Mouse (Mus musculus): ENCODE data around the gene Parg. TPM values are rescaled to one million over a fixed set of nuclear protein-coding genes. Genes with fewer than 3 reads are reported as not detected.
A peak's percentile ranks its signal among the peaks of the same experiment; 100 is the strongest.
"Not testable (repeated sequence)": the region's sequence is repeated elsewhere in the genome, so short reads cannot be mapped to it uniquely, and the experiment has no call there.

The Parg gene
- polyA plus RNA-seq, 1 experiment from 2014 or later: 33.2 TPM

DNA sequence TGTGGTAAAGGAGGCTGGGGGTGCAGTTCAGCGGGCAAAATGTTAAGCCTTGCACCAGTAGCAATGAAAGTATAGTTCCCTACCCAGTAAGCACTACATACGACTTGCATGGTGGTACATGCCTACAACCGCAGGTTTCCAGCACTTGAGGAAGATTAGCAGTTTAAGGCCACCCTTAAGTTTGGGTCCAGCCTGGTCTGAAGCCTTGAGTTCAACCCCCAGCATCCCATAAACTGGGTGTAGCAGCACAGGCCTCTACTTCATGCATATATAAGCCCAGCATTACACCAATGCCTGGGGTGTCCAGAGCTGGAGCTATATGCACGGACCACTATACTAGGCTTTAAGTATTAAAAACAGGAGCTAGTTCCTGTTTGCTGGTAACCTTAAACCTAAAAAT, 17.9 kb upstream of the Parg start:
- Histone ChIP-seq H3K4me3 (no peak overlapping the region), H3K9me3 (no peaks in the 10 kb centered on the region), H3K36me3 (peaks cover 83% of the 10 kb centered on the region), H3K27ac (replicated peaks) (no peak overlapping the region), H3K4me2 (no peak overlapping the region), H3K27me3 (no peaks in the 10 kb centered on the region), H3K9ac (no peak overlapping the region), H3K4me1 (replicated peaks) (no peaks in the 10 kb centered on the region)
- ATAC-seq (ENCODE audit: low read depth): no peak
- 95% methylated on average over 4 of the region's 4 CpGs for WGBS

DNA sequence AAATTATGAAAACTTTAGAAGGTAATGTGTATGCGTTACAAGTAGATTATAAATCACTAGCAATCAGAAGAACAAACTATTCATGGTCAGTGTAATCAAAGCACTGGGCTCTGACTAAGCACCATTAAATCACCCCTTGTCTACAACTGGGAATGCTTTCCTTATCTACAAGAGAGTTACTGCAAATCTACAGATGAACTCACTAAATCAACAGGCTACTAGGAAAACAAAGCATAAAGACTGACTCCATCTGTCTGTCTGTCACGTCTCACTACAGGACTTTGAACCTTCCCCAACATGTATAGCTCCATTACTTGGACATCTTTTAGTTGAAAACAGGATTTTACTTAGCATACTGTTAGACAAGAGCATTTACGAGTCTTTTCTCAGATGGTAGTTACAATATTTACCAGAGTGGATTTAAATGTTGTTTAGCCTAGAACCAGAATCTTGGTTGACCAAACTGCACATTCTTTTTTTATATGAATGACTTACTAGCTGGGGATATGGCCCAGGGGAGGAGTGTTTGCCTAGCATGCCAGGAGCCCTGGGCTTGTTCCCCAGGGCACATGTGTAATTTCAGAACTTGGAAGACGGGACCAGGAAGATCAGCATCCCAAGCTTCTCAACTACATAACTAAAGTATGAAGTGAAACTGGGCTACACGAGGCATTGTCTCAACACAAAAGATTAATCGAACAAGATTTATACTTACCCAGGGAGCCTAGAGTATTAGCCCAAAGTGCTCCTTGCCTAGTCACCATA, 10.9 kb upstream of the Parg start:
- Histone ChIP-seq H3K36me3 (peaks cover 59% of the 10 kb centered on the region), H3K4me3 (no peak overlapping the region), H3K27ac (replicated peaks) (no peak overlapping the region), H3K9me3 (no peaks in the 10 kb centered on the region), H3K9ac (no peak overlapping the region), H3K4me2 (no peak overlapping the region), H3K27me3 (no peaks in the 10 kb centered on the region), H3K4me1 (replicated peaks) (no peaks in the 10 kb centered on the region)
- no peak for ATAC-seq (ENCODE audit: low read depth)
- WGBS: 91% methylated on average over 6 of the region's 6 CpGs

DNA sequence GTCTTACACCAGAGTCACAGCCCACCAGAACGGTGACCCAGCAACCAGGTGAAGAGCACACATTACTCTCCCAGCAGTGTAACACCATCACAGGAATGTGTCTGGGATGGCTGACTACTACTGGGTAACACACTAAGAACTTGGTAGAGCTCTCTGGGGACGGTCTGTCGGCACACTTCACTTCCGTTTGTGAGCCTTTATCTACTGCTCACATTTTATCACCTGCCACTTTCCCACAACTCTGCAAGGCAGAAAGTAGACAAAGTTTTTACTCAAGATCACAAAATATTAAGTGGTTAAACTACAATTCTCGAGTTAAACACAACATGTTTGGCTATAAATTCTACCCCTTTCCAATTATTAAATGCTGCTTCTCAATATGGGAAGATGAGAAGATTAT, 9.8 kb upstream of the Parg start:
- ATAC-seq (ENCODE audit: low read depth): no peak
- Histone ChIP-seq H3K4me2 (no peak overlapping the region), H3K9ac (no peak overlapping the region), H3K9me3 (no peaks in the 10 kb centered on the region), H3K27ac (replicated peaks) (no peak overlapping the region), H3K36me3 (peaks cover 52% of the 10 kb centered on the region), H3K4me1 (replicated peaks) (no peaks in the 10 kb centered on the region), H3K4me3 (no peak overlapping the region), H3K27me3 (no peaks in the 10 kb centered on the region)
- 96% methylated on average over 5 of the region's 5 CpGs for WGBS

DNA sequence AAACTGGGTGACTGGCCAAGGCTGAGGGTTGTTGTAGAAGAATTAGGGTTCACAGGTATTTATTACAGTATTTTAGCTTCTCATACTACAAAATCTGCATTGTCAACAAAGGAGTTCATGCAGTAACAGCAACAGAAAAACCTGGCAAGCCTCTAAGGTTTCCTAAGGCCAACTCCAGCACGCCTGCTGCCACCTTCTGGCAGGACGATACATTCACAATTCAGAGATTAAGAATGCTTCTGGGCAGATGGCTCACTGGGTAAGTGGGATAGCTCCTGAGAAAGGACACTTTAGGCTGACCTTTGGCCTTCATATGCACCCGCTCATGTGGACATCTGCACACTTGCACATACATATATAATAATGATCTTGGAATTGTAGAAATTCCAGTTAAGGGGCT, 9.3 kb upstream of the Parg start:
- H3K9me3 ChIP-seq: no peaks in the 10 kb centered on the region
- no peak overlapping the region for H3K4me2 ChIP-seq
- no peak for ATAC-seq (ENCODE audit: low read depth)
- H3K4me1 ChIP-seq (replicated peaks): no peaks in the 10 kb centered on the region
- no peak overlapping the region for H3K27ac ChIP-seq (replicated peaks)
- H3K4me3 ChIP-seq: no peak overlapping the region
- H3K27me3 ChIP-seq: no peaks in the 10 kb centered on the region
- 48% methylated on average over 3 of the region's 3 CpGs for WGBS
- no peak overlapping the region for H3K9ac ChIP-seq
- peaks cover 52% of the 10 kb centered on the region for H3K36me3 ChIP-seq

DNA sequence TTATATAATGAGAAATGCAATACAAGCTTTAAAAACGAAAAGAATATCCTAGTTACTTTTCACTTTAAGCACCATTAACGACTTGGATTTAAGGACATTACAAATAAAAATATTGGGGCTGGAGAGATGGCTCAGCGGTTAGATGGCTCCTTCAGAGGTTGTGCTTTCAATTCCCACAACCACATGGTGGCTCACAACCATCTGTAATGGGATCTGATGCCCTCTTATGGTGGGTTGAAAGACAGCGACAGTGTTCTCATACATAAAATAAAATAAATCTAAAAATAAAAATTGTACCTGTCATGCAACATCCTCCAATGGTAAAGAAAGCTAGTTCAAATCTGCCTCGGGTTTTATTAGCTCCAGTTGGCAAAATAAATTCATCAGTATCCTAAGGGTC, 8.2 kb upstream of the Parg start:
- ATAC-seq (ENCODE audit: low read depth): not testable (repeated sequence)

DNA sequence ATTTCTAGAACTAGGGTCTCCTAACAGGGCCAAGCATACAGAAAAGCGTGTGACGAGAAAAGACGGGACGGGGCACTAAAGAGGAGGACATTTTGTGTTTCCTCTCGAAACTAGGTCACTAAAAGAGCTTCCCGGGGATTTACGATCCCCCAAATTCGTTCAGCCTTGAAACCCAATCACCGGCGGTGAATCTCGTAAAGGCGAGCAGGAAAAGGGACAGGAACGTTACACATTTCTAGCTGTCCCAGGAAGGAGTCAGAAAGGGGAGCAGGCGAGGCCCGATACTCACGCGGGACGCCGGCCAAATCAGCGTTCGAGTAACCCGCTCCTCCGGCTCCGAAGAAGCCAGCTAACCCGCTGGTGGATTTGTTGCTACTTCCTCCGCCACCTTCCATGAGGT, 395 bp upstream of the Parg start:
- Histone ChIP-seq H3K4me3 (peak overlapping the region; percentile 97), H3K9ac (peak overlapping the region; percentile 93), H3K36me3 (peaks cover 31% of the 10 kb centered on the region), H3K9me3 (no peaks in the 10 kb centered on the region), H3K4me1 (replicated peaks) (peaks cover 31% of the 10 kb centered on the region), H3K27me3 (no peaks in the 10 kb centered on the region), H3K4me2 (peak overlapping the region; percentile 81), H3K27ac (replicated peaks) (no peak overlapping the region; the same call in 1 of the 2 replicates)
- ATAC-seq (ENCODE audit: low read depth): peak; percentile 28; the same call in 1 of the 2 replicates
- WGBS: under 1% methylated on average over 26 of the region's 26 CpGs

More for the DNA sequence above, 8.2 kb upstream of the Parg start:
- not testable (repeated sequence) for H3K9me3 ChIP-seq; H3K27ac ChIP-seq (replicated peaks); H3K4me3 ChIP-seq; H3K4me1 ChIP-seq (replicated peaks); H3K4me2 ChIP-seq; H3K27me3 ChIP-seq; H3K9ac ChIP-seq
- H3K36me3 ChIP-seq: peaks cover 52% of the 10 kb centered on the region
- 82% methylated on average over 5 of the region's 5 CpGs for WGBS

DNA sequence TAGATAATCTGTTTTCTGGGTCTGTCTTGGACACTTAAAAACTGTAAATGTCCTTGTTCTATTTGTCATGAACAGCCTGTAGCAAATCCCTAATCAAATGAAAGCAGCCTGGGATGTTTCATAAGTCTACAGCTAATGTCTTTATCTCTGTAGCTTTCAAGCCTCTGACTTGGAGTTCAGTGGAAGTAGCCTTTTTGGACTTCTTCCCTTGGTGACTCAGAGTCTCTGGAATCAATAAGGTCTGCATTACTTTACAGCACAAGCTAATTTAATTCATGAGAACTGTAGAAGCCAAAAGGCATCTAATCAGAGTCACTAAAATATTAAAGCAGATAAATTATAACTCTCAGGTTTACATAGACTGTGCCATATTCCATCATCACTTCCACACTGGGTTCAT, 24.9 kb downstream of the Parg start:
- H3K4me2 ChIP-seq: no peak overlapping the region
- no peaks in the 10 kb centered on the region for H3K4me1 ChIP-seq (replicated peaks)
- no peak for ATAC-seq (ENCODE audit: low read depth)
- H3K9ac ChIP-seq: no peak overlapping the region
- H3K27me3 ChIP-seq: no peaks in the 10 kb centered on the region
- no peak overlapping the region for H3K4me3 ChIP-seq
- no peak overlapping the region for H3K27ac ChIP-seq (replicated peaks)
- peaks cover 4% of the 10 kb centered on the region; the same call in 1 of the 2 replicates for H3K36me3 ChIP-seq
- H3K9me3 ChIP-seq: no peaks in the 10 kb centered on the region

DNA sequence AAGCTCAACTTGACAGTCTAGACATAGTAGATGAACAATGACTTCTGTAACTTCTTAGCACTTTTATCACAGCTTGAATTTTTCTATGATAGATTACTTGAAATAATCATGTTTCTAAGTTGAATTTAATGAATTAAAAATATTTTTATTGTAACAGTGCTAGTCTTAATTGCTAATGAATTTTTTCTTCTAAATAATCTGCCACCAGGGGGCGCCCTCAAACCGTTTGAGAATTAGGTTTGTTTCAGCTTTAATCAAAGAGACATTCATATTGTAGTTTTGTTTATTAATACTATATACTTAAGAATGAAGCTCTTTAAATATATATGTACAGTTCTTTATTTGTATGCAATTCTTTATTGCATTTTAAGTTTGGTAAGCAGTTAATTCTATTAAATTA, 27.2 kb downstream of the Parg start:
- H3K4me1 ChIP-seq (replicated peaks): no peaks in the 10 kb centered on the region
- H3K27me3 ChIP-seq: no peaks in the 10 kb centered on the region
- no peak overlapping the region for H3K27ac ChIP-seq (replicated peaks)
- WGBS: 2% methylated on average over 2 of the region's 2 CpGs
- H3K4me3 ChIP-seq: no peak overlapping the region
- ATAC-seq (ENCODE audit: low read depth): no peak
- no peak overlapping the region for H3K4me2 ChIP-seq
- no peaks in the 10 kb centered on the region for H3K9me3 ChIP-seq
- no peak overlapping the region for H3K9ac ChIP-seq
- H3K36me3 ChIP-seq: 0 out of 2 replicates have a peak, but pooled peaks cover 7% of the 10 kb centered on the region

DNA sequence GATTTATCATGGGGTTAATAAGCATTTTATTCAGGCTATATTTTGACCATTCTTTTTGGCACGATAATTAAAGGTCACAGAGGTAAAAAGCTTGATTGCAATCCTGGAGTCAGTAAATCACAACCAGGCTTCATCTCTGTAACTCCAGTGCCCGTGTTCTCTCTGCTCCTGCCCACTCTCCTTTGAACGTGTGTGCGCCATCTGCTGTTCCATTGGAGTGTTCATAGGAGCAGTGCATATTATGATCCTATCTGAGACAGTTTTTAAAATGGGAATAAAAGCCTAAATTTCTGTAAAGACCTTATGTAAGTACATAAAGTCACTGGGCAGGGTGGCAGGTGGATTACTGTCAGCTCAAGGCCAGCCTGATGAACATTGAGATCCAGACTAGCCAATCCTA, 40.7 kb downstream of the Parg start:
- H3K4me2 ChIP-seq: no peak overlapping the region
- H3K9me3 ChIP-seq: no peaks in the 10 kb centered on the region
- H3K27me3 ChIP-seq: no peaks in the 10 kb centered on the region
- 71% methylated on average over 4 of the region's 4 CpGs for WGBS
- peaks cover 28% of the 10 kb centered on the region for H3K36me3 ChIP-seq
- H3K27ac ChIP-seq (replicated peaks): no peak overlapping the region
- ATAC-seq (ENCODE audit: low read depth): no peak
- no peak overlapping the region for H3K4me3 ChIP-seq
- H3K9ac ChIP-seq: no peak overlapping the region
- peaks cover 14% of the 10 kb centered on the region for H3K4me1 ChIP-seq (replicated peaks)

DNA sequence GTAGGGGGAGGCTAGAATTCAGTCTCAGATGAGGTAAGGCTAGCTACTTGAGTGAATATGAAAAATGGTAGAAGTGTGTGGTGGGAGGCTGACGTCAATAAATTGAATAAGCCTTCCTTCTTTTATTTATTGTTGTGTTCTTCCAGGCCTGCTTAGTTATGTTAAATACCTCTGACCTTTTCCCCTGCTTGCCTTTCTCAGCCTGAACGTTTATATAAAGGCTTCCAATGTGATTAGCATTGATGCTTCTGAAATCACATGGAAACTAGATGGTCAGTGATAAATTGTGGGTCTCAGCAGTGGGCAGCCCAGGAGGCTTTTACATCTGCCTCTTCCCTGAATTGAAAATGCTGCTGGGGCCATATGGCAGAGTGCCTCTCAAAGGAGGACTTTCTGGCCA, 44.3 kb downstream of the Parg start:
- peaks cover 21% of the 10 kb centered on the region for H3K4me1 ChIP-seq (replicated peaks)
- H3K9me3 ChIP-seq: no peaks in the 10 kb centered on the region
- 0 out of 2 replicates have a peak overlapping the region, but pooled peaks have one; percentile 6 for H3K27ac ChIP-seq (replicated peaks)
- WGBS: 10% methylated on average over 2 of the region's 2 CpGs
- peak; percentile 83 for ATAC-seq (ENCODE audit: low read depth)
- no peak overlapping the region for H3K9ac ChIP-seq
- peaks cover 19% of the 10 kb centered on the region for H3K36me3 ChIP-seq
- no peak overlapping the region for H3K4me3 ChIP-seq
- H3K4me2 ChIP-seq: no peak overlapping the region
- H3K27me3 ChIP-seq: no peaks in the 10 kb centered on the region

DNA sequence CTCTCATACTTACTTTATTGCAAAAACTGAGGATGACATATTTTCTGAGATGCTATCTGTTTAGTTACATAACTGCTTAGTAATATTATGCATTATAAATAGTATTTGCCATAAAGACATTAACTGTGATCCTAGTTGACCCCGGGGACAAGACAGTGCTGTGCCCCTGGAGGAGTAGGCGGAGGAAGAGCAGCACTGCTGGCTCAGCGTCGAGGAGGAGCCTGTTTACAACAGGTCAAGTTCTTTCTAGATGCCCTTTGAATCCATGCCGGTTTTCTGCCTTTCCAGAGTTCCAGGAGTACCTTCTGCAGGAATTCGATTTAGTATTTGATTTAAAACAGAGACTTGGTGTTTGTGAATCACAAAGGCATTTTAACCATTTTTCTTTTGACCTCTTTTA, 47.9 kb downstream of the Parg start:
- Histone ChIP-seq H3K9me3 (no peaks in the 10 kb centered on the region), H3K36me3 (peaks cover 12% of the 10 kb centered on the region; the same call in 1 of the 2 replicates), H3K27ac (replicated peaks) (no peak overlapping the region), H3K4me2 (no peak overlapping the region), H3K9ac (no peak overlapping the region), H3K27me3 (no peaks in the 10 kb centered on the region), H3K4me3 (no peak overlapping the region), H3K4me1 (replicated peaks) (peaks cover 21% of the 10 kb centered on the region)
- no peak for ATAC-seq (ENCODE audit: low read depth)
- WGBS: 62% methylated on average over 6 of the region's 6 CpGs

DNA sequence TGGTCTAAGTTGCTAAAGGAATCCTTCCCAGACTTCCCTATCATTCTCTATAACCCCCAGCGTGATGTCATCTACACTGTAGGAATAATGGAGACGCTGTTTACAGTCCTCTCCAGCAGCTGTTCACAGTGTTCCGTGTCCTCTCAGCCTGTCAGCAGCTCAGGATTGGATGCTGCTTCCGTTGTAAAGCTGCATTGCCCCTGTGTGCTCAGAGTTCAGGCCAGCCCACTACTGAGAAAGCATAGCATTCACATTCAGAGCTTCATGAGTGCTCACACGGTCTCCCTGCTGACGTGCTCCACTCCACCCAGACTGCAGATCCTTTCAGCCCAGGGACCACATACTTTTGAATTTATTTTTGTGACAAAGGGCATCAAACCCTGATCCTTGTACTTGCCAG, 59.1 kb downstream of the Parg start:
- H3K27me3 ChIP-seq: no peaks in the 10 kb centered on the region
- no peak overlapping the region for H3K4me2 ChIP-seq
- no peak overlapping the region for H3K9ac ChIP-seq
- no peak overlapping the region for H3K4me3 ChIP-seq
- peaks cover 38% of the 10 kb centered on the region for H3K36me3 ChIP-seq
- ATAC-seq (ENCODE audit: low read depth): no peak
- H3K9me3 ChIP-seq: no peaks in the 10 kb centered on the region
- H3K4me1 ChIP-seq (replicated peaks): no peaks in the 10 kb centered on the region
- 67% methylated on average over 6 of the region's 6 CpGs for WGBS
- H3K27ac ChIP-seq (replicated peaks): no peak overlapping the region

DNA sequence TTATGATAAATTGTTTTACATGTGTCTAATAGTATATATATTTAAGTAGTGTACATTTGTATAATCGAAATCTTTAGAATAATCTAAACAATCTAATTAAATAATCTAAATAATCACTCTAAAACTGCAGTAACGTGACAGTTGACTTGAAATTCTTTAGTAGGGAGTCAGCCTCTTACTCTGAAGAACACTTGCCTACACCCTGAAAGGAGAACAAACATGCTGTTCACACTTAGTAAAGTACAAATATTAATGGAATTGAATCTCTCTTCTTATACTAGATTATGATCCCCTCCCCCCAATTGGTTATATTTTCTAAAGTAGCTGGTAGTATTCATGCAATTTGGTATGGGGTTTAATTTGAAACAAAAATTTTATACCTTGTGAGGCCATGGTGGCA, 60.0 kb downstream of the Parg start:
- H3K9ac ChIP-seq: no peak overlapping the region
- peaks cover 38% of the 10 kb centered on the region for H3K36me3 ChIP-seq
- WGBS: 91% methylated on average over 2 of the region's 2 CpGs
- no peak overlapping the region for H3K4me3 ChIP-seq
- H3K27me3 ChIP-seq: no peaks in the 10 kb centered on the region
- no peak overlapping the region for H3K4me2 ChIP-seq
- ATAC-seq (ENCODE audit: low read depth): no peak
- H3K4me1 ChIP-seq (replicated peaks): no peaks in the 10 kb centered on the region
- H3K27ac ChIP-seq (replicated peaks): no peak overlapping the region
- no peaks in the 10 kb centered on the region for H3K9me3 ChIP-seq
